Mouse (Mus musculus): ENCODE measurements around the gene Slc2a9. TPM values are rescaled to one million over a fixed set of nuclear protein-coding genes. Genes with fewer than 3 reads are reported as not detected.

Gene Slc2a9
- total and polyA plus RNA-seq, 3 experiments, result 1.6 to 2.8 (median 2.3) TPM

GRCm38 (mm10) chr5:38476861-38477565, 25.9 kb downstream of the Slc2a9 start:
- H3K9ac ChIP-seq (ENCODE audit: insufficient read depth, low read depth), result no peak overlapping the region
- dilution Hi-C loops (cut with MboI; ENCODE audit: extremely low pct_ligation_motif_present, extremely low pct_unique_long_range_greater_than_20kb, low sequenced_read_pairs), result no loop called here
- DNase-seq (ENCODE audit: extremely low read depth), result no peak
- no peaks in the 10 kb centered on the region for H3K27me3 ChIP-seq (replicated peaks)
- no peak overlapping the region for H3K4me2 ChIP-seq (ENCODE audit: insufficient read depth, low read depth, poor library complexity, severe bottlenecking)
- H3K4me1 ChIP-seq (ENCODE audit: control insufficient read depth in 1 of 2, insufficient read depth in 2 of 2), result peaks cover 3 to 13% of the 10 kb centered on the region in 2 experiments
- H3K4me3 ChIP-seq (replicated peaks in 1 of 3; ENCODE audit: low read depth in 2 of 3, low read length in 2 of 3, poor library complexity in 1 of 3), result no peak overlapping the region
- TF ChIP-seq JUND (conservative IDR thresholded peaks at IDR 0.05; ENCODE audit: low read depth, low read length) (no peak), ELF1 (IDR thresholded peaks at IDR 0.05; ENCODE audit: low read depth, low read length) (no peak)
- peaks cover 11% of the 10 kb centered on the region for H3K9me3 ChIP-seq (replicated peaks; ENCODE audit: low read length)
- no peaks in the 10 kb centered on the region for H3K79me2 ChIP-seq (replicated peaks; ENCODE audit: control insufficient read depth, extremely low read depth, insufficient read depth, poor library complexity, severe bottlenecking)
- peaks cover 4 to 25% of the 10 kb centered on the region in 2 experiments for H3K36me3 ChIP-seq (replicated peaks in 1 of 2; ENCODE audit: control insufficient read depth in 1 of 2, insufficient read depth in 1 of 2, low read length in 1 of 2)
- no peak overlapping the region for H3K27ac ChIP-seq (ENCODE audit: insufficient read depth, low read depth)
- in situ Hi-C loops (cut with MboI; ENCODE audit: low pct_ligation_motif_present, low pct_unique_long_range_greater_than_20kb, low sequenced_read_pairs), result no loop called here

GRCm38 (mm10) chr5:38470881-38471280, 32.1 kb downstream of the Slc2a9 start:
- Histone ChIP-seq H3K27me3 (replicated peaks) (no peaks in the 10 kb centered on the region), H3K27ac (ENCODE audit: insufficient read depth, low read depth) (no peak overlapping the region), H3K79me2 (replicated peaks; ENCODE audit: control insufficient read depth, extremely low read depth, insufficient read depth, poor library complexity, severe bottlenecking) (no peaks in the 10 kb centered on the region), H3K9me3 (replicated peaks; ENCODE audit: low read length) (peaks cover 1% of the 10 kb centered on the region), H3K9ac (ENCODE audit: insufficient read depth, low read depth) (no peak overlapping the region), H3K4me3 (replicated peaks in 1 of 3; ENCODE audit: low read depth in 2 of 3, low read length in 2 of 3, poor library complexity in 1 of 3) (no peak overlapping the region), H3K36me3 (replicated peaks in 1 of 2; ENCODE audit: control insufficient read depth in 1 of 2, insufficient read depth in 1 of 2, low read length in 1 of 2) (peaks cover 0 to 10% of the 10 kb centered on the region in 2 experiments), H3K4me2 (ENCODE audit: insufficient read depth, low read depth, poor library complexity, severe bottlenecking) (no peak overlapping the region), H3K4me1 (ENCODE audit: control insufficient read depth in 1 of 2, insufficient read depth in 2 of 2) (no peaks in the 10 kb centered on the region)
- no peak for DNase-seq (ENCODE audit: extremely low read depth)
- TF ChIP-seq IRF4 (IDR thresholded peaks at IDR 0.05; ENCODE audit: low read depth, low read length) (no peak), MYC (IDR thresholded peaks at IDR 0.05; ENCODE audit: low read depth, low read length) (no peak)
- in situ Hi-C loops (cut with MboI; ENCODE audit: low pct_ligation_motif_present, low pct_unique_long_range_greater_than_20kb, low sequenced_read_pairs) (no loop called here), dilution Hi-C loops (cut with MboI; ENCODE audit: extremely low pct_ligation_motif_present, extremely low pct_unique_long_range_greater_than_20kb, low sequenced_read_pairs) (no loop called here)

- peak; percentile 72 to 74 for TF ChIP-seq CTCF (conservative IDR thresholded peaks at IDR 0.05 in 1 of 2, IDR thresholded peaks at IDR 0.05 in 1 of 2; ENCODE audit: low read depth in 2 of 2, low read length in 2 of 2)
- no peak for TF ChIP-seq RCOR1 (conservative IDR thresholded peaks at IDR 0.05; ENCODE audit: low read depth, low read length)
- no peak for TF ChIP-seq ETS1 (conservative IDR thresholded peaks at IDR 0.05; ENCODE audit: low read depth, low read length)
- TF ChIP-seq RAD21 (IDR thresholded peaks at IDR 0.05; ENCODE audit: low read depth, low read length), result peak; percentile 51
- TF ChIP-seq SMC3 (IDR thresholded peaks at IDR 0.05; ENCODE audit: low read depth, low read length), result peak; percentile 64
- no peak overlapping the region for H3K27ac ChIP-seq (ENCODE audit: insufficient read depth, low read depth)
- peak; percentile 39 for DNase-seq (ENCODE audit: extremely low read depth)
- H3K4me3 ChIP-seq (replicated peaks in 1 of 3; ENCODE audit: low read depth in 2 of 3, low read length in 2 of 3, poor library complexity in 1 of 3), result no peak overlapping the region
- in situ Hi-C loops (cut with MboI; ENCODE audit: low pct_ligation_motif_present, low pct_unique_long_range_greater_than_20kb, low sequenced_read_pairs) (no loop called here), dilution Hi-C loops (cut with MboI; ENCODE audit: extremely low pct_ligation_motif_present, extremely low pct_unique_long_range_greater_than_20kb, low sequenced_read_pairs) (no loop called here)
- peaks cover 0 to 8% of the 10 kb centered on the region in 2 experiments for H3K36me3 ChIP-seq (replicated peaks in 1 of 2; ENCODE audit: control insufficient read depth in 1 of 2, insufficient read depth in 1 of 2, low read length in 1 of 2)
- H3K27me3 ChIP-seq (replicated peaks), result no peaks in the 10 kb centered on the region
- no peaks in the 10 kb centered on the region for H3K79me2 ChIP-seq (replicated peaks; ENCODE audit: control insufficient read depth, extremely low read depth, insufficient read depth, poor library complexity, severe bottlenecking)
- H3K4me2 ChIP-seq (ENCODE audit: insufficient read depth, low read depth, poor library complexity, severe bottlenecking), result no peak overlapping the region
- no peaks in the 10 kb centered on the region for H3K4me1 ChIP-seq (ENCODE audit: control insufficient read depth in 1 of 2, insufficient read depth in 2 of 2)
- H3K9ac ChIP-seq (ENCODE audit: insufficient read depth, low read depth), result no peak overlapping the region
- no peaks in the 10 kb centered on the region for H3K9me3 ChIP-seq (replicated peaks; ENCODE audit: low read length)
Observed at GRCm38 (mm10) chr5:38469891-38470578, 32.9 kb downstream of the Slc2a9 start.

Measured in CH12.LX (cell line).